Mouse (Mus musculus) thymus, adult 2 months (tissue): ENCODE data around the gene Cep19. TPM values are rescaled to one million over a fixed set of nuclear protein-coding genes. Genes with fewer than 3 reads are reported as not detected.

ENCODE experiments used
- DNase-seq: peaks from one replicate; pipeline ENCODE4 v3.0.0; 2021
- H3K27ac ChIP-seq: fragments of 200-500 bp; 2 replicates; pipeline ENCODE4 v1.5.1; 2012; ENCODE audit warnings: low read length, control low read depth; ENCODE audit not compliant: control insufficient read depth, insufficient read depth
- H3K27me3 ChIP-seq: fragments of 200-500 bp; 2 replicates; pipeline ENCODE4 v1.6.1; 2012; ENCODE audit warnings: mild to moderate bottlenecking, low read length, moderate library complexity, mixed read lengths; ENCODE audit not compliant: control insufficient read depth, insufficient read depth
- H3K36me3 ChIP-seq: fragments of 200-500 bp; 2 replicates; pipeline ENCODE4 v1.6.1; 2012; ENCODE audit warnings: mild to moderate bottlenecking, low read length, moderate library complexity; ENCODE audit not compliant: control insufficient read depth, insufficient read depth
- H3K4me1 ChIP-seq: fragments of 200-500 bp; replicated peaks from 2 replicates; pipeline ENCODE4 v1.6.1; 2012; ENCODE audit warnings: low read length; ENCODE audit not compliant: control insufficient read depth, insufficient read depth
- H3K4me3 ChIP-seq: fragments of 200-500 bp; 2 replicates; pipeline ENCODE4 v1.5.1; 2012; ENCODE audit warnings: mild to moderate bottlenecking, low read length, control low read depth, moderate library complexity; ENCODE audit not compliant: control insufficient read depth, insufficient read depth
- CTCF ChIP-seq: fragments of 200-500 bp; IDR thresholded peaks from 2 replicates; pipeline ENCODE4 v1.5.1; 2012; ENCODE audit warnings: mild to moderate bottlenecking, control low read depth, low read length, moderate library complexity, borderline replicate concordance; ENCODE audit not compliant: control insufficient read depth, poor library complexity, insufficient read depth; ENCODE audit errors: extremely low read depth
- POLR2A ChIP-seq: fragments of 200-500 bp; IDR thresholded peaks from 2 replicates; pipeline ENCODE4 v1.6.1; 2012; ENCODE audit warnings: mild to moderate bottlenecking, low read length, control low read depth, moderate library complexity; ENCODE audit not compliant: control insufficient read depth, poor library complexity, insufficient read depth; ENCODE audit errors: extremely low read depth
- WGBS: fragments of 180-500 bp; shearing (Covaris S2); methylation state at CpG from one replicate; pipeline ENCODE4 v1.1.7; 2018; 5-methylcytosine and 5-hydroxymethylcytosine counted together
- polyA plus RNA-seq: library from polyadenylated mRNA; depleted of rRNA; stranded (reverse); fragments of >200 nt; gene quantifications from 2 replicates; pipeline ENCODE4 v1.2.3, GENCODE M21; 2012; rRNA removed

Gene Cep19
- polyA plus RNA-seq, 1 experiment, result 21.4 TPM

- Histone ChIP-seq H3K27ac (no peak overlapping the region), H3K36me3 (peaks cover 21% of the 10 kb centered on the region), H3K4me1 (no peaks in the 10 kb centered on the region), H3K4me3 (no peak overlapping the region), H3K27me3 (no peaks in the 10 kb centered on the region)
- no peak for TF ChIP-seq CTCF
- no peak for TF ChIP-seq POLR2A
- 86% methylated on average over 13 of the region's 13 CpGs for WGBS
- DNase-seq, result no peak
Measured at GRCm38 (mm10) chr16:32154437-32154836, 54.8 kb downstream of the Cep19 start.

- no peak overlapping the region for H3K4me3 ChIP-seq
- H3K27me3 ChIP-seq, result no peaks in the 10 kb centered on the region
- H3K4me1 ChIP-seq, result peaks cover 14% of the 10 kb centered on the region
- H3K27ac ChIP-seq, result no peak overlapping the region
- H3K36me3 ChIP-seq, result peaks cover 21% of the 10 kb centered on the region
- no peak for TF ChIP-seq POLR2A
- TF ChIP-seq CTCF, result no peak
- WGBS, result 91% methylated on average over 3 of the region's 3 CpGs
- DNase-seq, result no peak
Measured at GRCm38 (mm10) chr16:32156719-32157118, 57.1 kb downstream of the Cep19 start.

- Histone ChIP-seq H3K4me1 (peaks cover 14% of the 10 kb centered on the region), H3K27me3 (no peaks in the 10 kb centered on the region), H3K4me3 (no peak overlapping the region), H3K36me3 (peaks cover 21% of the 10 kb centered on the region), H3K27ac (no peak overlapping the region)
- WGBS, result 95% methylated on average over 2 of the region's 2 CpGs
- no peak for DNase-seq
- TF ChIP-seq POLR2A (no peak), CTCF (no peak)
Measured at GRCm38 (mm10) chr16:32157369-32157768, 57.8 kb downstream of the Cep19 start.

Other genes starting within 250 kb of the Cep19 start
- 0.43 and 0.60 TPM in 2 replicates for gene Meltf, start 221.0 kb upstream of the Cep19 start, polyA plus RNA-seq
- 8.0 and 8.2 TPM in 2 replicates for gene Pigz, start 165.9 kb upstream of the Cep19 start, polyA plus RNA-seq
- 81.3 and 88.1 TPM in 2 replicates for gene 0610012G03Rik, start 151.3 kb upstream of the Cep19 start, polyA plus RNA-seq
- 9.7 and 11.3 TPM in 2 replicates for gene Ncbp2, start 151.3 kb upstream of the Cep19 start, polyA plus RNA-seq
- gene Senp5, start 96.5 kb upstream of the Cep19 start, polyA plus RNA-seq, result 7.6 and 7.9 TPM in 2 replicates
- 35.3 and 40.8 TPM in 2 replicates for gene Pak2, start 20.5 kb upstream of the Cep19 start, polyA plus RNA-seq
- 81.6 and 89.5 TPM in 2 replicates for gene Pigx, start 60 bp upstream of the Cep19 start, polyA plus RNA-seq
- gene Nrros, start 65.8 kb downstream of the Cep19 start, polyA plus RNA-seq, result 148 and 157 TPM in 2 replicates
- 0.65 and 0.79 TPM in 2 replicates for gene Bex6, start 80.0 kb downstream of the Cep19 start, polyA plus RNA-seq
- 6.5 and 7.7 TPM in 2 replicates for gene Fbxo45, start 147.4 kb downstream of the Cep19 start, polyA plus RNA-seq
- 5.3 and 5.4 TPM in 2 replicates for gene Wdr53, start 147.4 kb downstream of the Cep19 start, polyA plus RNA-seq
- gene Smco1, start 171.7 kb downstream of the Cep19 start, polyA plus RNA-seq, result 0.26 TPM in 1 of 2 replicates, not detected in the other
- 11.6 and 18.8 TPM in 2 replicates for gene Rnf168, start 177.7 kb downstream of the Cep19 start, polyA plus RNA-seq
- 50.1 and 60.4 TPM in 2 replicates for gene Ubxn7, start 232.5 kb downstream of the Cep19 start, polyA plus RNA-seq